Mouse (Mus musculus): ENCODE measurements around the gene Bend5. TPM values are rescaled to one million over a fixed set of nuclear protein-coding genes. Genes with fewer than 3 reads are reported as not detected.
A peak's percentile ranks its signal among the peaks of the same experiment; 100 is the strongest.

Bend5 gene
- 33.9 and 36.6 TPM in 2 replicates for polyA plus RNA-seq (2015; fragmentation: Nextera tagmentation; extraction: Ambion mirVana)

- H3K27ac ChIP-seq, result peak within 1 kb of the TSS; percentile 77
- H3K36me3 ChIP-seq, result no peaks in the 10 kb centered on the region
- no peaks in the 10 kb centered on the region for H3K27me3 ChIP-seq (replicated peaks)
- peak within 1 kb of the TSS; percentile 76 for H3K9ac ChIP-seq
- H3K4me3 ChIP-seq (replicated peaks), result peak within 1 kb of the TSS; percentile 79
- H3K4me1 ChIP-seq (replicated peaks), result peaks cover 5% of the 10 kb centered on the region
- under 1% methylated on average over 66 of the region's 66 CpGs for WGBS
- ATAC-seq, result peak; percentile 93
- no peaks in the 10 kb centered on the region for H3K9me3 ChIP-seq
- H3K4me2 ChIP-seq (replicated peaks), result peak within 1 kb of the TSS; percentile 74
Observed at GRCm38 (mm10) chr4:111414818-111415488, at the start of gene Bend5. Bend5 (plus strand) TSS chr4:111415006.

- WGBS, result 69% methylated on average over 2 of the region's 2 CpGs
- Histone ChIP-seq H3K27me3 (replicated peaks) (no peaks in the 10 kb centered on the region), H3K27ac (no peak overlapping the region), H3K4me3 (replicated peaks) (no peak overlapping the region), H3K4me1 (replicated peaks) (no peaks in the 10 kb centered on the region), H3K9me3 (no peaks in the 10 kb centered on the region), H3K9ac (no peak overlapping the region), H3K4me2 (replicated peaks) (no peak overlapping the region), H3K36me3 (no peaks in the 10 kb centered on the region)
- no peak for ATAC-seq
Observed at GRCm38 (mm10) chr4:111367771-111368170, 47.0 kb upstream of the Bend5 start.

- ATAC-seq, result no peak
- H3K27ac ChIP-seq, result no peak overlapping the region
Observed at GRCm38 (mm10) chr4:111377159-111377558, 37.6 kb upstream of the Bend5 start.

GRCm38 (mm10) chr4:111378071-111378470 is 36.7 kb upstream of the Bend5 start:
- Histone ChIP-seq H3K9me3 (no peaks in the 10 kb centered on the region), H3K36me3 (no peaks in the 10 kb centered on the region), H3K9ac (no peak overlapping the region), H3K27ac (no peak overlapping the region), H3K4me1 (replicated peaks) (no peaks in the 10 kb centered on the region), H3K4me3 (replicated peaks) (no peak overlapping the region), H3K4me2 (replicated peaks) (no peak overlapping the region), H3K27me3 (replicated peaks) (no peaks in the 10 kb centered on the region)
- 84% methylated on average over 3 of the region's 3 CpGs for WGBS
- no peak for ATAC-seq

More at GRCm38 (mm10) chr4:111377159-111377558, 37.6 kb upstream of the Bend5 start:
- Histone ChIP-seq H3K9ac (no peak overlapping the region), H3K4me1 (replicated peaks) (no peaks in the 10 kb centered on the region), H3K4me2 (replicated peaks) (no peak overlapping the region), H3K9me3 (no peaks in the 10 kb centered on the region), H3K4me3 (replicated peaks) (no peak overlapping the region), H3K36me3 (no peaks in the 10 kb centered on the region), H3K27me3 (replicated peaks) (no peaks in the 10 kb centered on the region)

- no peak for ATAC-seq
- Histone ChIP-seq H3K36me3 (no peaks in the 10 kb centered on the region), H3K4me2 (replicated peaks) (no peak overlapping the region), H3K27me3 (replicated peaks) (no peaks in the 10 kb centered on the region), H3K4me3 (replicated peaks) (no peak overlapping the region), H3K27ac (no peak overlapping the region), H3K9ac (no peak overlapping the region), H3K9me3 (no peaks in the 10 kb centered on the region), H3K4me1 (replicated peaks) (no peaks in the 10 kb centered on the region)
- WGBS, result 85% methylated on average over 2 of the region's 2 CpGs
Observed at GRCm38 (mm10) chr4:111383101-111383500, 31.7 kb upstream of the Bend5 start.

- ATAC-seq, result no peak
Observed at GRCm38 (mm10) chr4:111390736-111391135, 24.1 kb upstream of the Bend5 start.

GRCm38 (mm10) chr4:111399784-111400183 is 15.0 kb upstream of the Bend5 start:
- no peaks in the 10 kb centered on the region for H3K4me1 ChIP-seq (replicated peaks)
- H3K9me3 ChIP-seq, result no peaks in the 10 kb centered on the region
- no peak overlapping the region for H3K4me2 ChIP-seq (replicated peaks)
- no peak for ATAC-seq
- H3K27me3 ChIP-seq (replicated peaks), result no peaks in the 10 kb centered on the region
- no peak overlapping the region for H3K9ac ChIP-seq
- no peak overlapping the region for H3K4me3 ChIP-seq (replicated peaks)
- no peak overlapping the region for H3K27ac ChIP-seq
- no peaks in the 10 kb centered on the region for H3K36me3 ChIP-seq

More at GRCm38 (mm10) chr4:111390736-111391135, 24.1 kb upstream of the Bend5 start:
- H3K4me1 ChIP-seq (replicated peaks), result no peaks in the 10 kb centered on the region
- H3K9me3 ChIP-seq, result no peaks in the 10 kb centered on the region
- H3K36me3 ChIP-seq, result no peaks in the 10 kb centered on the region
- no peak overlapping the region for H3K4me2 ChIP-seq (replicated peaks)
- no peaks in the 10 kb centered on the region for H3K27me3 ChIP-seq (replicated peaks)
- no peak overlapping the region for H3K4me3 ChIP-seq (replicated peaks)
- H3K9ac ChIP-seq, result no peak overlapping the region
- no peak overlapping the region for H3K27ac ChIP-seq

GRCm38 (mm10) chr4:111400676-111401075 is 14.1 kb upstream of the Bend5 start:
- no peak for ATAC-seq

GRCm38 (mm10) chr4:111403243-111403642 is 11.6 kb upstream of the Bend5 start:
- H3K27ac ChIP-seq, result no peak overlapping the region
- no peak overlapping the region for H3K4me2 ChIP-seq (replicated peaks)
- no peaks in the 10 kb centered on the region for H3K9me3 ChIP-seq
- H3K4me3 ChIP-seq (replicated peaks), result no peak overlapping the region
- no peaks in the 10 kb centered on the region for H3K27me3 ChIP-seq (replicated peaks)
- WGBS, result 34% methylated on average over 1 of the region's 1 CpGs
- ATAC-seq, result peak; percentile 45; the same call in 1 of the 2 replicates
- H3K4me1 ChIP-seq (replicated peaks), result no peaks in the 10 kb centered on the region
- H3K36me3 ChIP-seq, result no peaks in the 10 kb centered on the region
- no peak overlapping the region for H3K9ac ChIP-seq

More at GRCm38 (mm10) chr4:111400676-111401075, 14.1 kb upstream of the Bend5 start:
- Histone ChIP-seq H3K4me1 (replicated peaks) (no peaks in the 10 kb centered on the region), H3K27ac (no peak overlapping the region), H3K36me3 (no peaks in the 10 kb centered on the region), H3K9me3 (no peaks in the 10 kb centered on the region), H3K4me2 (replicated peaks) (no peak overlapping the region), H3K27me3 (replicated peaks) (no peaks in the 10 kb centered on the region), H3K9ac (no peak overlapping the region), H3K4me3 (replicated peaks) (no peak overlapping the region)
- WGBS, result 33% methylated on average over 2 of the region's 2 CpGs

GRCm38 (mm10) chr4:111410731-111411130 is 4.1 kb upstream of the Bend5 start:
- H3K9me3 ChIP-seq, result no peaks in the 10 kb centered on the region
- no peak overlapping the region for H3K9ac ChIP-seq
- H3K4me3 ChIP-seq (replicated peaks), result no peak overlapping the region
- no peak overlapping the region for H3K4me2 ChIP-seq (replicated peaks)
- no peak for ATAC-seq
- H3K27me3 ChIP-seq (replicated peaks), result no peaks in the 10 kb centered on the region
- H3K36me3 ChIP-seq, result no peaks in the 10 kb centered on the region
- peaks cover under 1% of the 10 kb centered on the region for H3K4me1 ChIP-seq (replicated peaks)
- no peak overlapping the region for H3K27ac ChIP-seq
- 85% methylated on average over 4 of the region's 4 CpGs for WGBS

GRCm38 (mm10) chr4:111414399-111414798 is 407 bp upstream of the Bend5 start:
- Histone ChIP-seq H3K27ac (0 out of 2 replicates have a peak overlapping the region, but pooled peaks have one; percentile 5), H3K27me3 (replicated peaks) (no peaks in the 10 kb centered on the region), H3K4me1 (replicated peaks) (peaks cover 5% of the 10 kb centered on the region), H3K4me2 (replicated peaks) (peak overlapping the region; percentile 74), H3K4me3 (replicated peaks) (peak overlapping the region; percentile 79), H3K36me3 (no peaks in the 10 kb centered on the region), H3K9ac (peak overlapping the region; percentile 76), H3K9me3 (no peaks in the 10 kb centered on the region)
- peak; percentile 19 for ATAC-seq
- WGBS, result 3% methylated on average over 6 of the region's 6 CpGs

GRCm38 (mm10) chr4:111416126-111416525 is 1.3 kb downstream of the Bend5 start:
- Histone ChIP-seq H3K4me1 (replicated peaks) (peaks cover 5% of the 10 kb centered on the region), H3K9me3 (no peaks in the 10 kb centered on the region), H3K9ac (peak overlapping the region; percentile 76), H3K4me3 (replicated peaks) (peak overlapping the region; percentile 79), H3K27ac (no peak overlapping the region), H3K4me2 (replicated peaks) (peak overlapping the region; percentile 74), H3K36me3 (no peaks in the 10 kb centered on the region), H3K27me3 (replicated peaks) (no peaks in the 10 kb centered on the region)
- no peak for ATAC-seq
- 58% methylated on average over 3 of the region's 3 CpGs for WGBS

- no peak for ATAC-seq
- H3K4me3 ChIP-seq (replicated peaks), result peak overlapping the region; percentile 79; the same call in 1 of the 2 replicates
- peak overlapping the region; percentile 74 for H3K4me2 ChIP-seq (replicated peaks)
- 85% methylated on average over 3 of the region's 3 CpGs for WGBS
- no peak overlapping the region for H3K27ac ChIP-seq
- H3K27me3 ChIP-seq (replicated peaks), result no peaks in the 10 kb centered on the region
- H3K9me3 ChIP-seq, result no peaks in the 10 kb centered on the region
- no peak overlapping the region for H3K9ac ChIP-seq
- H3K36me3 ChIP-seq, result no peaks in the 10 kb centered on the region
- H3K4me1 ChIP-seq (replicated peaks), result peaks cover 5% of the 10 kb centered on the region
Observed at GRCm38 (mm10) chr4:111416551-111416950, 1.7 kb downstream of the Bend5 start.
